Mouse (Mus musculus) liver, adult 2 months (tissue): ENCODE results near the gene Fdx1l.
"Not testable (repeated sequence)": the region's sequence is repeated elsewhere in the genome, so short reads cannot be mapped to it uniquely, and the experiment has no call there.

Experiments
- CTCF ChIP-seq: fragments of 200-500 bp; IDR thresholded peaks from 2 replicates; pipeline ENCODE4 v1.5.1; 2011; ENCODE audit warnings: low read depth, low read length, control low read depth
- POLR2A ChIP-seq: fragments of 200-500 bp; IDR thresholded peaks from 2 replicates; pipeline ENCODE4 v1.6.1; 2011; ENCODE audit warnings: low read length, control low read depth; ENCODE audit not compliant: insufficient read depth; ENCODE audit errors: extremely low read depth

DNA sequence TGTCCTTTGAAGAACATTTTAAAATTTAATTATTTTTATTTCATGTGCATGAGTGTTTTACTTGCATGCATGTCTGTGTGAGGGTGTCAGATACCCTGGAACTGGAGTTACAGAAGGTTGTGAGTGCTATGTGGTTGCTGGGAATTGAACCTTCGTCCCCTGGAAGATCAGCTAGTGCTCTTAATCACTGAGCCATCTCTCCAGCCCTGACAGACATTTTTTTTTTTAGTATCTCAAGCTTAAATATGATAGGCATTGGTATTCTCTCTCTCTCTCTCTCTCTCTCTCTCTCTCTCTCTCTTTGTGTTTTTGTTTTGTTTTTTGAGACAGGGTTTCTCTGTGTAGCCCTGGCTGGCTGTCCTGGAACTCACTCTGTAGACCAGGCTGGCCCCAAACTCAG lies 28.6 kb downstream of the Fdx1l start:
- TF ChIP-seq CTCF, POLR2A: not testable (repeated sequence)
